Mouse (Mus musculus) left cerebral cortex, adult 11 months (tissue): ENCODE results near the gene 9230102O04Rik.

Experiments
- DNase-seq: peaks from one replicate; pipeline ENCODE4 v3.0.0; 2022; ENCODE audit warnings: low spot score

The 9230102O04Rik gene

DNA sequence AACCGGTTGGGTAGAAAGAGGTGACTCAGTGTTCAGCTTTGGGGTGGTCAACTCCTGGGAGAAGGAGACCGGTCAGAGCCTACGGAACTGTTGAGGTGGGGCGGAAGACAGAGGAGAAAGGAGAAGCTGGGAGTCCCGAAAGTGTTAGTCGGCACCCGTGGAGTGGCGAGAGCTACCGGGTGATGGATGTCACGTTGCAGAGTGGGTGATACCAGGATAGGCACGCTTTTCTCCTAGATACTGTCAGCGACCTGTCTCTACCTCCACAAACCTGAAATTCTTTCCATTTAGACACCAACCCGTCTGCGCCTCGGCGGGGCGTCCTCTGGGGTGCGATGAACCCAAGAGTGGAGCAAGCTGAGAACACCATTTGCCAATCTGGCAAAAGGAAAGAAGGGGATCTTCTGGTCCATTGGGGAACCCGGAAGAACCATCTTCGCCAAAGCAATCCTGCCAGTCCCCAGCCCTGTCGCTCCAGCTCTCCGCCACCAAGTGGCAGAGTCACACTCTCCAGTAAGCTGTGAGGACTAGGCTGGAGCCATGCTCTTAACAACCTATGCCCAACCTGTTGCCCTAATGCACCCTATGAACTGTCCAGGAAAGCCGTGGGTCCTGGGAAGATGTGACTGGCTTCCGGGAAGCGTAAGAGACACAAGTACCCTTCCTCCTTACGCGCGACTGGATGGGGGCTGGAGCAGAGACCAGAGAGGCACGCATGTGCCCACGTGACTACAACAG lies at the start of gene 9230102O04Rik:
TSS of gene 9230102O04Rik (minus strand) at position 628 of the 738 bp plus-strand sequence.
- DNase-seq, result no peak

DNA sequence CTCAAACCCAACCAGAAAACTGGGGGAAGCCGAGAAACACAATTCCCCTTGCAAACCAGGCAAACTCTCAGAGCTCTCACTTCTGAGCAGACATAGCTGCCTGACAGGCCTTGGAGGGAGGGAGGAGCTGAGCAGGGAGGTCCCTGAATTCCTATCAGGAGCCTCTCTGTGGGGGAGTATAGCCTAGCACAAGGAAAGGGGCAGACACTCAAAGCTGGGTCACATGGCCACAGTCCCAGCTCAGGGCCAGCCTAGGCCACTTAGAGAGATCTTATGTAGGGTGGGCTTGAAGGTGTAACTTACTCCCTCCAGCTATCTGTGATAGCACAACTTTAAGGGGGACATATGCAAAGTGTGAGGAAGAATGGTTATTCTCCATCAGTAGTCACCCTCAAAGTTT lies 46.6 kb upstream of the 9230102O04Rik start:
- no peak for DNase-seq

DNA sequence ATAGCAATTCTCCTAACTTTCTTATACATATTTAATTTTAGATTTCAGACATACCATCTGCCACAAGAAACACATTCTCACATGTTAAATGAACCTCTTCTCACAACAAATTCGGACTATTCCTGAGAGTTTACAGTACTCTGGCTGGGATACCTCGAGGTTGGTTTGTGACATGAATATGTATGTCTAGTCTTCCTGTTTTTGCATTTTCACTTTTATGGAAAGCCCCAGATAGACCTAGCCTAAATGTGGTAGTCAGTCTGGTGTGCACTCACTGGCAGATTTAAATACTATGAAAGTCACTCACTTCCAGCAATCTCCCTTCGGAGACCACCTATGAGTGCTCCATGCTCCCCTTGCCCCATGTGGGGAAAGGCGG lies 37.6 kb upstream of the 9230102O04Rik start:
- DNase-seq, result no peak

DNA sequence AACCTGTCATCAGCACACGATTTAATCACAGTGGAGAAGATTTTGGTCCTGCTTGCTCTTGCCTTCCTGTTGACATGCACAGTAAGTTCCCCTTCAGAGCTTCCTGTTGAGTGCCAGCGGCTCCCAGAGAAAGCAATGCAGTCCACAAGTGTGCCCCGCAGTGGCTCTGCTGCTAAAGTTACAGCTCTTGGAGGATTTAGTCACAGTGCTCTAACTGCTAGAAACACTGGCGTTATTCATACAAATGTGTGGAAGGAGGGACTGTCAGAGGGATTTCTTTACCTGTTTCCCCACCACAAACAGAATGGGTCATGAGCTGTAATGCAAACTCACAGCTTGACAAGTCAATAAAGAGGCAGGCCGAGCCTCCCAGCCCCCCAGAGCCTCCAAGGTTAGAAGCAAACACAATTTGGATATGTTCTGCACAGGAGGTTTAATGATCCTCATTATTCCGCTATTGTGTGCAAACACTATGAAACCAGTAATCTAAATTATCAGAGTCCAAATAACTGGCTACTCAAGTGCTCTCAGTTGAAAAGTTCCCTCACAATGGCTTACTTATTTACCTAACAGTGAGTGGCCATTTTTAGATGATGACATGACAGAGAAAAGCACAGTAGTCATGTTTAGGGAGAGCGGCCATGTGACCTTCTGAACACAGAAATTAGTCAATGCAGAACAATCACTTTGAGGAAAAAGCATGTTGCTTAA lies 37.0 kb upstream of the 9230102O04Rik start:
- no peak for DNase-seq

DNA sequence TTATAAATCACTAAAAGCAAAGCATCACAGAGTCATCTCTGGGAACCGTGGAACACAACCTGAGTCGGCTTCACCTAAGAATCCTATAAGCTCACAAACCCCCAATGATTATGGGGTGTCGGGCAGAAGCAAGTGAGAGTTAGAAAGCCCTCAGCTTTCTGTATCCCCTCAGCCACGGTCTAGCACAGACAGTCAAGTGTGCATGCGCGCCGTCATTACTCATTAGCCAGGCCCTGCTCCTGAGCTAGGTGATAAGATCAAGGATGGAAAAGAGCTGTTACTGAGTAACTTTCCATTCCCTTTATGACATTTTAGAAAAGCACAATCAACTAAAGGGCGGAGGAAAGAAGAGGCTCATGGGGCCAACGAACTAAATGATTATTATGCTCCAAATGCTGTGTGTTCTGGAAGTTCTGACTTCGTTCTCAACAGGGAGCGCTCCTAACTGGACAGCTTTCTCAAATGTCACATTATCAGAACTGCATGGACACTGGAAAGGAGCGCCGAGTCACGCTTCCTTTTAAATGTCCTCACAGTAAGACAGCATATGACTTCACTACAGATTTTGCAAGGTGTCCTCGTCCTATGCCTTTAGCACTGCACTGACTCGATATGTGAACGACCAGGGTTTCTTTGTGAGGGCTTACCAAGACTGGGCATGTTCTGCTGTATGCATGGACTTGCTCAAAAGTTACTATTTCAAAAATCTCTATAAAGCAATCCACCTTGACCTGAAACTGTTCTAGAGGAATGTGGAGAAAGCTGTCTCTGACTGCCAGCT lies 29.5 kb upstream of the 9230102O04Rik start:
- DNase-seq, result no peak

DNA sequence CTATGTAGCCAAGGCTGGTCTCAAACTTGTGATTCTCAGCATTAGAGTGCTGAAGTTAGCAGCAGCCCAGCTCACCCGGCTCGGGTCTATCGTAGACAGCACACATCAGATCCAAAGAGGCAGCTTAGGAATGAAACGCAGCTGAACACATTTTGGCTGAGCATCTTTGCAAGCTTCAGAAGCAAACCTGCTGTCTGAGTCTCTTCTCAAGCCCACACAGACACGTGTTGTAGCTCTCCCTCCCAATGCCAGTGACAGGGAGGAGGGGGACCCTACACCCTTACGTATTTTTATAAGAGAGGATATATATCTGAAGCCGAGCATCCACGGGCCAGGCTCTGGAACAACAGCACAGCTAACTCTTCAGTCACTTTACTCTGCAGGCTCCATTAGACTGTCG lies 28.3 kb upstream of the 9230102O04Rik start:
- DNase-seq, result no peak

DNA sequence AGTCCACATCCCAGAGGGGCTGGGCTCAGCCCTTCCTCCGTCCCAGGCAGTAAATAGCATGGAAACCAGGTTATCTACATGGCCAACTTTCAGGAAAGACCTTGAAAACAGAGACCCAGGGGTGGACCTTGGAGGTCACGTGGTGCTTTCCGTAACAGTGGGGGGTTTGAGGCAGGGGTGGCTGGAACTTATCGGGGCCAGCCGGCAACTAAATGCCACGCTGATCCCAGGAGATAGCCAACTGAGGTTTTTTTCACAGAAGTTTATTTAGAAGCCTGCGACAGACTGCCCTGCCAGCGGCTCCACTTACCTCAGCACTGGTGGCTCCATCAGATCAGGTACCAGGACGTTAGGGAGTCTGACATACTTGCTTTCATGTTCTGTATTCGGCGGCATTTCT lies 16.7 kb upstream of the 9230102O04Rik start:
- DNase-seq, result no peak

DNA sequence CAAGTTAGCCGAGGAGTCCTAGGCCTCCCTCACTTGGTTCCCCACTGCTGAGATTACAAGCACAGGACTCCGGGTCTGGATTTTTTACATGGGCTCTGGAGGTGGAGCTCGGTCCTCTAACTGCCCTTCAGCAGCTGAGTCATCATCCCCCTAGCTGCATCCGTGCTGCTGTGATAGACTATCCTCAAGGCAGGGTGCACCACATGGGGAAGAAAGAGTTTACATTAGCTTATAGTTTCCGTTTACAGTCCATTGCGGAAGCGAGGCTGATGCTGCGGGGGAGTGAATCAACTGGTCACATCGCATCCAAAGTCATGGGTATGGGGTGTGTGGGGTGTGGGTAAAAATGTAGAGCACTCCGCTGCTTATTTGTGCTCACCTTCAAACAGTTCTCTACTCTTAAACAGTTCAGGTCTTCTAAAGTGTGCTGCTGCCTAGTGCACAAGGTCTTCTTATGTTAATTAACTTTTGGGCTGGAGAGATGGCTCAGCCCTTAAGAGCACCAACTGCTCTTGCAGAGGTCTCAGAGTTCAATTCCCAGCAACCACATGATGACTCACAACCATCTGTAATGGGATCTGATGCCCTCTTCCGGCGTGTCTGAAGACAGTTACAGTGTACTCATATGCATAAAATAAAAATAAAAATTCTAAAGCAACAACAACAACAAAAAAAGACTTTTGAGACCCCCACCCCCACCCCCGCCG lies 14.7 kb upstream of the 9230102O04Rik start:
- no peak for DNase-seq

DNA sequence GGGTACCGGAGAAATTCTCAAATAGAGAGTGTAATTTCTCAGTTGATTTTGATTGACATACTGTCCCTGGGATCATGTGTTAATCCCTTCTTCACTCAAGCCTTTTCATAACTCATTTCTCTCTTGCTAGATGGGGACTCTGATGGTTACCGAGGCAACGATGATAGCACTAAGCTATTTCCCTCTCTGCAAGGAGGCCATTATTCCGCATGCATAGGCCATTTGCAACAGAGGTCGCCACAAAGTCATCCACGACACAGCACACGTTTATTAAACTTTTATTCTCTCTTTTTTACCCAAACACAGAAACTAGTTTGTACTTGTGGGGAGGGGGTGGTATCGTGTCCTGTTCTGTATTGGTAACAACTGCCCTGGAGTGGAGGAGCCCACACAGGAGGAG lies 8.5 kb upstream of the 9230102O04Rik start:
- no peak for DNase-seq

DNA sequence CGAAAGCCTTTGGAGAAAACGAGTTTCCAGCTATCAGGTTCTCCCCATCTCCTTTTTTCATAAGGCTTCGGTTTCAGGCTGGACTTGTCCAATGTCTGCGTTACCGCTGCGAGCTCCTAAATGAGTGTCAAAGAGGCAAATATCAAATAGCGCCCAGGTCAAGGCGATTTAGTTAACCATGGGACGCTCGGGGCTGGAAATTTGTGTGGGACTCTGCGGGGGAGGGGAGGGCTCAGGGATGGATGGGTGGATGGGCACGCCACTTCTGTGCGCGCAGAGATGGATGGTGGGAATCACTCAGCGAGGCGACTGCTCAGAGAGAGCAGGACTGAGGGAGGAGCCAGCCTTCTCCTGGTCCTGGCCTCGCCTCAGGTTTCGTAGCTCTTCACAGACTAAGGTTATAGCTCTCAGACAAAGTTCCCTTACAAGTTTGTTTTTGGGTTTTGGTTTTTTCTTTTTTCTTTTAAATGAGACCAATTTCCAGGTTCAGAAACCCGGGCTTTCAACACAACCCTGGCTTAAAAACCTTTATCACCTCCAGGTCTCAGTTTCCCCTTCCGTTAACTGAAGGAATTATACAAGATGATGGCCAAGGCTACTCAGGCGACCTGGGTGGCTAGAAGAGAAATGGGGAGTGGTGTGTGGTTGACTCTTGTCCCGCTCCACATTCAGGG lies 6.9 kb upstream of the 9230102O04Rik start:
- no peak for DNase-seq

DNA sequence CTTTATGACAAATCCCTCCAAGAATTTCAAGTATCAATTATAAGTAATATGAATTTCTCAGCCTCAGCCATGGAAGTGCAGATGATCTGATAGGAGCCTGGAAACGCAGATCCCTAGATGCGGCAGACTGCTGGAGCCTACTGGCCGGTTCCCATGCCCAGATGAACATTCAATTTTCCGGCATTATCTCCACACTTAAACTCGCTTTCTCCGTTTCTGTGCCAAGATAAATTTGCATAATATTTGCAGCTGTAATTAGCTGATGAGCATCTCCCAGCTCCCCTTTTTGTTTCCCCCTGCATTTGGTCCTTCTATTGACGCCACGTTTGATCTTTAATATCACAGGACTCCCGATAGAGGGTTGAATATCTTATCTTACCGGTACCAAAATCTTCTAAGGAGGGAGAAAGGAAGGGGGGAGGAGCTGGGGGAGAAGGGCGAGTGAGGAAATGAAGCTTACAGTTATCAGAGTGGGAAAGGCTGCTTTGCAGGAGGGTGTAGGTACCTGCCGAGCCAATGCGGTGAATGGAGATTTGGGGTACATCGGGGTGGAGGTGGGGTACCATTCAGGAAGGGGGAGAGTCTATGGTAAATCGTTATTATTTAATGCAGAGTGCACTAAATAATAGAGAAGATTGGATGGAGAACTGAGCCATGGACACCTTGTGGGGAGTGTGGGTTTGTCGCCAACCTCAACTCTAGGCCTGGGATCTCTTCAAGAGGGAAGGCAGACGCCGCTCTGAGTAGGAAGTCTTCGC lies 5.7 kb upstream of the 9230102O04Rik start:
- DNase-seq, result no peak

DNA sequence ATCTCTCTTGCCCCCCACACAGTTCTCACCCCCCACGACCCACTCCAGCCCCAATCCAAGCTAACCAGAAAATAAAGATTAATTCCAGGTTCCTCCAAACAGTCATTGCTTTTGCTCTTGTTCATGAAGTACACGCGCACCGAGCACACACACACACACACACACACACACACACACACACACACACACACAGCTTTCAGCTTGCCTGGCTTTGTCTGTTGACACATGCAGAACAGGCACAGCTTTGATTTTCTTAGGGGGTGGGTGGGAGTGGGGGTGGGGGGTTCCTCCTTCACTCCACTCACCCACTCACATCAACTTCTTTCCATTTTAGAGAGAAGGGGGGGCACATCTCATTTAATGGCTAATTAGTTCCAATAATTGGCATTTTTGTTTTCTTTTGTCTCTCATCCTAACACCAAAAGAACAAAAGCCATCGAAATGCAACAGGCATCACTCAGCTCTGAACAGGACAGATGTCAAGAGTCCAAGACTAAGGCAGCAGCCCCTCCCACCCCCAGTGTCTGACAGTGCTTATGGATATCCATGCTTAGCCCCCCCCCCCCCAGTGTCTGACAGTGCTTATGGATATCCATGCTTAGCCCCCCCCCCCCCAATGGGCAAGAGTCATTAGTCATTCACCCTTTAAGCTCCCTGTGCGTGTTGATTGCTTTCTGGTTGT lies 4.1 kb upstream of the 9230102O04Rik start:
- DNase-seq, result no peak

DNA sequence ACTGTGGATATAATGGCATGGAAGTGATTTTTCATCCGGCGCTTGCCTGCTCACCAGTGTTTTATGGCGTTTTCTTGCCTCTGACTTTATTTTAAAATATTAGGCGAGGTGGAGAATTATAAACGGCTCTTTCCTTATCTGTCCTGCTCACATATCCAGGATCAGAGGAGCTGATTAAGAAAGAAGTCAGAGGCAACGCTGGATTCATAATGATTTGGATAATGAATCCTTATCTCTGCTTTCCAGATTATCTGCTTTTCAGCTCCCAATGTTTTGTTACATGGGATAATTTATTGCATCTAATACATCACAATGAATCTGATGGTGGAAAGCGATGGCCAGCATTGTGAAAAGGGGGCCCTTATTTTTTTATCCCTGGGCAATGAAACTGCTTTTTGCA lies 3.2 kb upstream of the 9230102O04Rik start:
- DNase-seq, result no peak

DNA sequence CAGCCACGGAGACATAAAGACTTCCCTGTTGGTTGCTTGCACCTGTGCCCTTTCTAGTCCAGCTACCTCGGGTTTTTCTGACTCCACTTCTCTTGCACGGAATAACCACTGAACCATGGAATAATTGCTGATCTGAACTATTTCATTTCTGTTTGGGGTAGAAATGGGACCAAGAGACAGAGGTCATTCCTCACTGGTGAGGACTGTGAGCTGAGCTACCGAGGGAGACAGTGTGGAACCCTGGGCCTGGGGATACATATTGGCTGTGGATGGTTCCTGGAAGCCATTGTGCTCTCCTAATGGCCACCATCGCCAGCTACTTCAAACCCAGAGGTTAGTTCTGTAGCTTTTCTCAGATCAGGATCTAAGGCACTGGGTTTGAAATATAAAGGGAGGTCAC lies 1.6 kb upstream of the 9230102O04Rik start:
- DNase-seq, result no peak

DNA sequence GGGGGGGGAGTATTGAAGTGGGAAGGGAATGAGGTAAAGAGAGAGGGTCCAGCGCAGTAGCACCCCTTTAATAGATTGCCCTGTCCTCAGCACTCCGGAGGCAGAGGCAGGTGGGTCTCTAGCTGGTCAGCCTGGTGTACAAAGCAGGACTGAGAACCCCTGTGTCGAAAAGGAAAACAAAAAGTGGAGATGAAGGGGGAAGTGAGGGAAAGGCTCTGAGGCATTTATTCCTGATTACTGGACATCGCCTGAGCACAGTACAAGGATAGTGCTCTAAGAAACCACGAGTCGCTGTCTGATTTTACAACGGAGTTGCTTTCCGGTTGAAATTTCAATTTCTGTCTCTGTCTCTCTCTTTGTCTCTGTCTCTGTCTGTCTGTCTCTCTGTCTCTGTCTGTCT lies 911 bp upstream of the 9230102O04Rik start:
- no peak for DNase-seq

DNA sequence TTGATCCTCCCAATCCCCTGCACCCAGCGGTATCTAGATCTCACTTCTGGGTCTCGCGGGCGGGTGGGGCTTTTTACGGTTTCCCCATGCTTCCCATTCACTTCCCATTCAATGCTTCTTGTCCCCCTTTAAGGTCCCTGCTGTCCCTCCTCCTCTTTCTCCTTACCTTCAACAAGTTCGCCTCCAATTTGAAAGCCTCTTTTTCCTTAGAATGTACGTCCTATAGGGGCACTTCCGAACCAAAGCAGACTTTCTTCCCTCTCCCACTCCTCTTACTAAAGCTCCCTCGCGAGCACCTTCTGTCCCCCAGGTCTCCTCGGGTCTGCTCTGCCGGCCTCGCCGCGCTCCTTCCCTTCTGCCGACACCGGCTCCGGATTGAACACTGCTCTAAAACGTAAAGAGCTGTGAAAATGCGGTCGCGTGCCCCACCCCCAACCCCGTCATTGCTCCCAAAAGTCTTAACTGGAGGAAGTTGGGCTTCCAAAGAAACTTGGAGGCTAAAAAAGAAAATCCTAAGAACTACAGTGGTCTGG lies 377 bp upstream of the 9230102O04Rik start, which contains the start of gene Gata3:
TSS of gene Gata3 (minus strand) at position 384 of the 533 bp plus-strand sequence.
- no peak for DNase-seq

DNA sequence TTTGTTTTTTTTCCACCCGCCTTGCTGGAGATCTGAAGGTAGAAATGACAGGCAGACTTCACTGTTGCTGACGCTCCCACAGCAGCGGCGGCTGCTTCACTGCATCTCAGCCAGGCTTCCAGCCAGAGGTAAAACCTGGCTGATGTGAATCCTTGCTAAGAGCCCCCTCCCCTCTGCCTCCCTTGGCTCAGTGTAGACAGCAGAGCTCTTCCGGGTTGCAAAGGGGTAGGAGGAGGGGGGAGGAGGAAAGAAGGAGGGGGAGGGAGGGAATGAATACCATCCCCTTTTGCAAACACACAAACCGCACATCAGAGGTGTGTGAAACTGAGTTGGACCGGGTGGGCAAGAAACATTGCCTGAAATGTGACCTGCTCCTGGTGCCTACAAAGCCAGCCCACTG lies 1.7 kb downstream of the 9230102O04Rik start:
- no peak for DNase-seq

DNA sequence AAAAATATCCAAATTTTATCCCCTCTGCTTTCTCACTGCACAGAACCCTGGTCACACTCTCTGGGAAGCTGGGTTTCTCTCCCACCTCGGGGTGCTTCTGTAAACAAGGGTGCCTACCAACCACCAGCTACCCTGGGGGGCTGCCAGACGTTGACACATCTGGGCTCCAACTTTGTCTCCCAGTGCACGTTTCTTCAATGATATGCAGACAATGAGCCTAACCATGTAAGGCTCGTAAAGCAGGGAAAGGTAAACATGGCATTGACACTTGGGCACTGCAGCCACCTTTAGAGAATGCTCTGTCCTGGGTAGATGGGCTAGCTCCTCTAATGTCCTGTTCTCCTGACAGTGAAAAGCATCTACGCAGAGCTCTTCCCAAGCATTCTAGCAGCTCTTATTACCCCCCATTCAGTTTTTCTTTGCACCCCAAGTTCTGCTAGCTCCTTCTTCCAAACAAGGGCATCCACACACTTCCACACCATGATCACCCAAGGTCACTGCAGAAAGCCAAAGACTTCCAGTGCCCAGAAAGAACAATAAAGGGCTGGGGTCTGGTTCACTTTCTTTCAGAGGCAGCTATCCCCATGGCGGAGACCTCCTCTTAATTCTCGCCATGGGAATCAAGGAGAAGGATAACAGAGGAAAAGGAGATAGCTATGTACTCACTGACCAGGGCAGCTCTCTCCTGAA lies 2.3 kb downstream of the 9230102O04Rik start:
- no peak for DNase-seq

DNA sequence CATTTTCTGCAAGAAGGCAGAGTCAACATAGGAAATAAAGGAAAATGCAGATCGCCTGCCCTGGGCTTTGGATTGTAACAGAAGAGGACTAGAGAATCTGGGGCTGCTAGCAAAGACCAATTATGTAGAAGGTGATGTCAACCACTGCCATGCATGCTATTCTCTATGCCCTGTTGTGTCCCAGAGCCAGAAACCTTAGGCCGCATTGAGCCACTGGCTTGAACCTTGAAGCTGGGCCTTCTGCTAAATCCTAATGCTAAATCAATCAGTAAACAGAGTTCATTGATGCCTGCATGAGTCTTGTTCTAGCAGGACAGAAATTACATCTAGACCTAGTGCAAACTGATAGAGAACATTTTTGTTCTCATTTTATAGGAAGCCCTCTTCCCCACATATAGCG lies 3.3 kb downstream of the 9230102O04Rik start:
- DNase-seq, result no peak
